Mouse (Mus musculus) CD8-positive naive resting alpha-beta T cell, adult 2 months (primary cell): ENCODE measurements around the gene Kcnab1.
"Not testable (repeated sequence)": the region's sequence is repeated elsewhere in the genome, so short reads cannot be mapped to it uniquely, and the experiment has no call there.

ENCODE experiments used
- DNase-seq, 2 experiments: peaks; one replicate each; pipeline ENCODE4 v3.0.0; 2022; ENCODE audit warnings: low read depth in 2 of 2, low spot score in 2 of 2

The Kcnab1 gene

GRCm38 (mm10) chr3:65363438-65363837 lies 254.3 kb downstream of the Kcnab1 start:
- no peak for DNase-seq

GRCm38 (mm10) chr3:65365184-65365583 lies 256.0 kb downstream of the Kcnab1 start:
- DNase-seq = no peak

- DNase-seq = no peak
These were observed 256.9 kb downstream of the Kcnab1 start for GRCm38 (mm10) chr3:65365921-65366710.

- DNase-seq = no peak
These were observed 258.8 kb downstream of the Kcnab1 start for GRCm38 (mm10) chr3:65367944-65368343.

GRCm38 (mm10) chr3:65372552-65372951 lies 263.4 kb downstream of the Kcnab1 start:
- no peak for DNase-seq

- DNase-seq = no peak
These were observed 264.5 kb downstream of the Kcnab1 start for GRCm38 (mm10) chr3:65373594-65374182.

GRCm38 (mm10) chr3:65374729-65375128 lies 265.5 kb downstream of the Kcnab1 start:
- DNase-seq = no peak

GRCm38 (mm10) chr3:65378724-65379123 lies 269.5 kb downstream of the Kcnab1 start:
- no peak for DNase-seq

- no peak for DNase-seq
These were observed 270.8 kb downstream of the Kcnab1 start for GRCm38 (mm10) chr3:65379884-65380539.

- DNase-seq = no peak
These were observed 271.9 kb downstream of the Kcnab1 start for GRCm38 (mm10) chr3:65381094-65381493.

- no peak for DNase-seq
These were observed 275.2 kb downstream of the Kcnab1 start for GRCm38 (mm10) chr3:65384431-65384830.

GRCm38 (mm10) chr3:65385771-65386170 lies 276.6 kb downstream of the Kcnab1 start:
- no peak for DNase-seq

- DNase-seq = no peak
These were observed 282.1 kb downstream of the Kcnab1 start for GRCm38 (mm10) chr3:65391222-65391783.

- peak in 1 of 2 experiments; percentile 3 for DNase-seq
These were observed 282.7 kb downstream of the Kcnab1 start for GRCm38 (mm10) chr3:65391784-65392420.

GRCm38 (mm10) chr3:65392421-65392817 lies 283.2 kb downstream of the Kcnab1 start, which contains the start of gene Ssr3:
Gene Ssr3, minus strand, starts transcription at chr3:65392623.
- DNase-seq = peak; percentile 88 to 91

GRCm38 (mm10) chr3:65395111-65395510 lies 285.9 kb downstream of the Kcnab1 start:
- not testable (repeated sequence) for DNase-seq

GRCm38 (mm10) chr3:65396835-65397504 lies 287.8 kb downstream of the Kcnab1 start:
- DNase-seq = no peak

- DNase-seq = no peak
These were observed 288.4 kb downstream of the Kcnab1 start for GRCm38 (mm10) chr3:65397566-65397965.

- no peak for DNase-seq
These were observed 296.6 kb downstream of the Kcnab1 start for GRCm38 (mm10) chr3:65405781-65406180.

- DNase-seq = no peak
These were observed 298.7 kb downstream of the Kcnab1 start for GRCm38 (mm10) chr3:65407891-65408290.

GRCm38 (mm10) chr3:65416571-65416970 lies 307.4 kb downstream of the Kcnab1 start:
- DNase-seq = no peak
